Mouse (Mus musculus): ENCODE results near the gene Hectd4.
"Not testable (repeated sequence)": the region's sequence is repeated elsewhere in the genome, so short reads cannot be mapped to it uniquely, and the experiment has no call there.

Gene Hectd4

GRCm38 (mm10) chr5:121283051-121283450 is 63.0 kb downstream of the Hectd4 start:
- no peak for DNase-seq (ENCODE audit: low read depth, low spot score)

- DNase-seq (ENCODE audit: low read depth, low spot score) = no peak
Measured at GRCm38 (mm10) chr5:121284816-121285215, 64.8 kb downstream of the Hectd4 start.

GRCm38 (mm10) chr5:121287213-121287612 is 67.2 kb downstream of the Hectd4 start:
- DNase-seq (ENCODE audit: low read depth, low spot score) = no peak

- no peak for DNase-seq (ENCODE audit: low read depth, low spot score)
Measured at GRCm38 (mm10) chr5:121290289-121290688, 70.3 kb downstream of the Hectd4 start.

GRCm38 (mm10) chr5:121292309-121293165 is 72.5 kb downstream of the Hectd4 start:
- no peak for DNase-seq (ENCODE audit: low read depth, low spot score)

GRCm38 (mm10) chr5:121305009-121305408 is 85.0 kb downstream of the Hectd4 start:
- DNase-seq (ENCODE audit: low read depth, low spot score) = no peak

- no peak for DNase-seq (ENCODE audit: low read depth, low spot score)
Measured at GRCm38 (mm10) chr5:121307620-121308019, 87.6 kb downstream of the Hectd4 start.

- no peak for DNase-seq (ENCODE audit: low read depth, low spot score)
Measured at GRCm38 (mm10) chr5:121311576-121311975, 91.6 kb downstream of the Hectd4 start.

GRCm38 (mm10) chr5:121313764-121314474 is 93.9 kb downstream of the Hectd4 start:
- DNase-seq (ENCODE audit: low read depth, low spot score) = no peak

- DNase-seq (ENCODE audit: low read depth, low spot score) = no peak
Measured at GRCm38 (mm10) chr5:121326079-121326805, 106.2 kb downstream of the Hectd4 start.

GRCm38 (mm10) chr5:121329333-121330058 is 109.5 kb downstream of the Hectd4 start:
- DNase-seq (ENCODE audit: low read depth, low spot score) = no peak

GRCm38 (mm10) chr5:121330154-121330816 is 110.3 kb downstream of the Hectd4 start:
- DNase-seq (ENCODE audit: low read depth, low spot score) = not testable (repeated sequence)

- DNase-seq (ENCODE audit: low read depth, low spot score) = no peak
Measured at GRCm38 (mm10) chr5:121331731-121332130, 111.7 kb downstream of the Hectd4 start.

GRCm38 (mm10) chr5:121333976-121334375 is 114.0 kb downstream of the Hectd4 start:
- DNase-seq (ENCODE audit: low read depth, low spot score) = no peak

- no peak for DNase-seq (ENCODE audit: low read depth, low spot score)
Measured at GRCm38 (mm10) chr5:121334454-121334853, 114.4 kb downstream of the Hectd4 start.

- no peak for DNase-seq (ENCODE audit: low read depth, low spot score)
Measured at GRCm38 (mm10) chr5:121335426-121335825, 115.4 kb downstream of the Hectd4 start.

GRCm38 (mm10) chr5:121336009-121336408 is 116.0 kb downstream of the Hectd4 start:
- DNase-seq (ENCODE audit: low read depth, low spot score) = no peak

GRCm38 (mm10) chr5:121336776-121337175 is 116.8 kb downstream of the Hectd4 start:
- no peak for DNase-seq (ENCODE audit: low read depth, low spot score)

GRCm38 (mm10) chr5:121339507-121340230 is 119.7 kb downstream of the Hectd4 start:
- no peak for DNase-seq (ENCODE audit: low read depth, low spot score)

- DNase-seq (ENCODE audit: low read depth, low spot score) = peak; percentile 24
Measured at GRCm38 (mm10) chr5:121340965-121341473, 121.0 kb downstream of the Hectd4 start.
